Mouse (Mus musculus) stomach, postnatal 0 days (tissue): ENCODE data around the gene Ptprg. TPM values are rescaled to one million over a fixed set of nuclear protein-coding genes. Genes with fewer than 3 reads are reported as not detected.

Experiments used
- ATAC-seq: fragments of 200-750 bp; cut with Nextera tagmentation; 2 replicates; pipeline ENCODE4 v1.8.0; 2017; ENCODE audit not compliant: low FRiP score, low TSS enrichment
- DNase-seq: peaks from one replicate; pipeline ENCODE4 v3.0.0-alpha.2; 2016; ENCODE audit warnings: low spot score
- H3K27ac ChIP-seq: fragments of 300-500 bp; sonication (generic); replicated peaks from 2 replicates; pipeline ENCODE4 v1.5.1; 2014; ENCODE audit warnings: mild to moderate bottlenecking, control low read depth
- H3K27me3 ChIP-seq: fragments of 300-500 bp; sonication (generic); 2 replicates; pipeline ENCODE4 v1.6.1; 2014; ENCODE audit warnings: low read length; ENCODE audit not compliant: control insufficient read depth, insufficient read depth
- H3K36me3 ChIP-seq: fragments of 300-500 bp; sonication (generic); 2 replicates; pipeline ENCODE4 v1.6.1; 2014; ENCODE audit warnings: low read length, mixed read lengths; ENCODE audit not compliant: control insufficient read depth, insufficient read depth
- H3K4me1 ChIP-seq: fragments of 300-500 bp; sonication (generic); replicated peaks from 2 replicates; pipeline ENCODE4 v1.6.1; 2014; ENCODE audit warnings: antibody characterized with exemption; ENCODE audit not compliant: control insufficient read depth, insufficient read depth
- H3K4me2 ChIP-seq: fragments of 300-500 bp; sonication (generic); replicated peaks from 2 replicates; pipeline ENCODE4 v1.6.1; 2014; ENCODE audit warnings: low read depth, mild to moderate bottlenecking, control low read depth, moderate library complexity
- H3K4me3 ChIP-seq: fragments of 300-500 bp; sonication (generic); 2 replicates; pipeline ENCODE4 v1.5.1; 2014; ENCODE audit warnings: low read depth, low read length, control low read depth
- H3K9ac ChIP-seq: fragments of 300-500 bp; sonication (generic); 2 replicates; pipeline ENCODE4 v1.6.1; 2014; ENCODE audit warnings: mild to moderate bottlenecking, low read length, control low read depth, mixed read lengths
- H3K9me3 ChIP-seq: fragments of 300-500 bp; sonication (generic); 2 replicates; pipeline ENCODE4 v1.6.1; 2016; ENCODE audit warnings: low read length; ENCODE audit not compliant: control insufficient read depth
- CTCF ChIP-seq: IDR thresholded peaks from 2 replicates; pipeline ENCODE4 v1.5.1; 2016; ENCODE audit warnings: antibody characterized with exemption, low read depth, mild to moderate bottlenecking, moderate library complexity
- EP300 ChIP-seq: optimal IDR thresholded peaks from 2 replicates; pipeline ENCODE3; 2016; ENCODE audit warnings: antibody characterized with exemption
- WGBS: fragments of 180-500 bp; shearing (Covaris S2); extraction: QIAGEN DNeasy Blood & Tissue Kit; methylation state at CpG from one replicate; pipeline ENCODE4 v1.1.7; 2014; 5-methylcytosine and 5-hydroxymethylcytosine counted together
- polyA plus RNA-seq: library from polyadenylated mRNA; unstranded; fragments of >200 nt; fragmentation: Nextera tagmentation; extraction: Ambion mirVana; gene quantifications from 2 replicates; pipeline ENCODE4 v1.2.1, GENCODE M21; 2015

The Ptprg gene
- polyA plus RNA-seq, 1 experiment from 2014 or later, result 6.2 TPM

- DNase-seq (no peak), ATAC-seq (no peak)
- Histone ChIP-seq H3K4me1 (no peaks in the 10 kb centered on the region), H3K27me3 (no peaks in the 10 kb centered on the region), H3K36me3 (no peaks in the 10 kb centered on the region), H3K4me2 (no peak overlapping the region), H3K9me3 (no peaks in the 10 kb centered on the region), H3K27ac (no peak overlapping the region), H3K9ac (no peak overlapping the region), H3K4me3 (no peak overlapping the region)
- TF ChIP-seq CTCF (no peak), EP300 (no peak)
- 73% methylated on average over 4 of the region's 4 CpGs for WGBS
Observed at GRCm38 (mm10) chr14:11623576-11623975, 70.2 kb downstream of the Ptprg start.

GRCm38 (mm10) chr14:11630736-11631135 is 77.4 kb downstream of the Ptprg start:
- Histone ChIP-seq H3K4me1 (no peaks in the 10 kb centered on the region), H3K9me3 (no peaks in the 10 kb centered on the region), H3K27me3 (no peaks in the 10 kb centered on the region), H3K27ac (no peak overlapping the region), H3K9ac (no peak overlapping the region), H3K4me2 (no peak overlapping the region), H3K36me3 (no peaks in the 10 kb centered on the region), H3K4me3 (no peak overlapping the region)
- WGBS, result 26% methylated on average over 2 of the region's 2 CpGs
- DNase-seq, result no peak
- no peak for TF ChIP-seq CTCF
- TF ChIP-seq EP300, result no peak
- ATAC-seq, result no peak

- Histone ChIP-seq H3K27me3 (no peaks in the 10 kb centered on the region), H3K4me2 (no peak overlapping the region), H3K4me3 (no peak overlapping the region), H3K27ac (no peak overlapping the region), H3K36me3 (no peaks in the 10 kb centered on the region), H3K9ac (no peak overlapping the region), H3K9me3 (no peaks in the 10 kb centered on the region), H3K4me1 (no peaks in the 10 kb centered on the region)
- TF ChIP-seq EP300, result no peak
- no peak for TF ChIP-seq CTCF
- ATAC-seq (no peak), DNase-seq (no peak)
- 89% methylated on average over 4 of the region's 4 CpGs for WGBS
Observed at GRCm38 (mm10) chr14:11631505-11631904, 78.2 kb downstream of the Ptprg start.

GRCm38 (mm10) chr14:11637673-11638072 is 84.3 kb downstream of the Ptprg start:
- Histone ChIP-seq H3K9ac (no peak overlapping the region), H3K27ac (no peak overlapping the region), H3K4me1 (no peaks in the 10 kb centered on the region), H3K36me3 (no peaks in the 10 kb centered on the region), H3K4me2 (no peak overlapping the region), H3K9me3 (no peaks in the 10 kb centered on the region), H3K4me3 (no peak overlapping the region), H3K27me3 (no peaks in the 10 kb centered on the region)
- no peak for DNase-seq
- TF ChIP-seq EP300, result no peak
- TF ChIP-seq CTCF, result no peak
- WGBS, result 74% methylated on average over 7 of the region's 7 CpGs
- ATAC-seq, result no peak

- DNase-seq, result no peak
- Histone ChIP-seq H3K9ac (no peak overlapping the region), H3K27ac (no peak overlapping the region), H3K4me3 (no peak overlapping the region), H3K4me1 (no peaks in the 10 kb centered on the region), H3K27me3 (no peaks in the 10 kb centered on the region), H3K9me3 (no peaks in the 10 kb centered on the region), H3K4me2 (no peak overlapping the region), H3K36me3 (no peaks in the 10 kb centered on the region)
- TF ChIP-seq EP300 (no peak), CTCF (no peak)
- 55% methylated on average over 5 of the region's 5 CpGs for WGBS
- no peak for ATAC-seq
Observed at GRCm38 (mm10) chr14:11639366-11639765, 86.0 kb downstream of the Ptprg start.

- no peak for DNase-seq
- no peak for ATAC-seq
- Histone ChIP-seq H3K4me1 (no peaks in the 10 kb centered on the region), H3K9me3 (no peaks in the 10 kb centered on the region), H3K27ac (no peak overlapping the region), H3K4me3 (no peak overlapping the region), H3K36me3 (no peaks in the 10 kb centered on the region), H3K4me2 (no peak overlapping the region), H3K27me3 (no peaks in the 10 kb centered on the region), H3K9ac (no peak overlapping the region)
- TF ChIP-seq EP300 (no peak), CTCF (no peak)
Observed at GRCm38 (mm10) chr14:11640372-11640771, 87.0 kb downstream of the Ptprg start.
